Mouse (Mus musculus) heart, embryonic 14.5 days (tissue): ENCODE data around the gene Nrm. TPM values are rescaled to one million over a fixed set of nuclear protein-coding genes. Genes with fewer than 3 reads are reported as not detected.

ENCODE experiments used
- ATAC-seq: fragments of 200-750 bp; cut with Nextera tagmentation; 2 replicates; pipeline ENCODE4 v1.8.0; 2017; ENCODE audit warnings: low read depth, moderate TSS enrichment; ENCODE audit not compliant: insufficient number of reproducible peaks, insufficient read depth, low FRiP score
- H3K27ac ChIP-seq, 2 experiments: fragments of 200-500 bp in 1 of 2; fragments of 300-500 bp in 1 of 2; sonication (generic) in 1 of 2; replicated peaks in 1 of 2; 2 replicates each; pipeline ENCODE4 v1.5.1; 2012 to 2014; ENCODE audit warnings: low read depth in 2 of 2, low read length in 2 of 2, control low read depth in 1 of 2, mild to moderate bottlenecking in 1 of 2, mixed read lengths in 1 of 2; ENCODE audit not compliant: control insufficient read depth in 1 of 2, insufficient read depth in 1 of 2
- H3K27me3 ChIP-seq: fragments of 300-500 bp; sonication (generic); 2 replicates; pipeline ENCODE4 v1.6.1; 2014; ENCODE audit warnings: mild to moderate bottlenecking, low read length, control low read depth; ENCODE audit not compliant: control insufficient read depth, insufficient read depth
- H3K36me3 ChIP-seq: fragments of 300-500 bp; sonication (generic); 2 replicates; pipeline ENCODE4 v1.6.1; 2014; ENCODE audit warnings: mild to moderate bottlenecking, control low read depth, low read length, mixed read lengths; ENCODE audit not compliant: control insufficient read depth, insufficient read depth
- H3K4me1 ChIP-seq, 2 experiments: fragments of 200-500 bp in 1 of 2; fragments of 300-500 bp in 1 of 2; sonication (generic) in 1 of 2; 2 replicates each; pipeline ENCODE4 v1.6.1; 2012 to 2014; ENCODE audit warnings: low read length in 2 of 2, control low read depth in 1 of 2, mixed read lengths in 1 of 2; ENCODE audit not compliant: control insufficient read depth in 2 of 2, insufficient read depth in 2 of 2
- H3K4me2 ChIP-seq: fragments of 300-500 bp; sonication (generic); 2 replicates; pipeline ENCODE4 v1.6.1; 2014; ENCODE audit warnings: mild to moderate bottlenecking, low read length
- H3K4me3 ChIP-seq, 2 experiments: fragments of 200-500 bp in 1 of 2; fragments of 300-500 bp in 1 of 2; sonication (generic) in 1 of 2; 2 replicates each; pipeline ENCODE4 v1.5.1; 2012 to 2014; ENCODE audit warnings: low read length in 2 of 2, mild to moderate bottlenecking in 2 of 2, control low read depth in 1 of 2, low read depth in 1 of 2, moderate library complexity in 1 of 2; ENCODE audit not compliant: control insufficient read depth in 1 of 2, insufficient read depth in 1 of 2
- H3K9ac ChIP-seq: fragments of 300-500 bp; sonication (generic); 2 replicates; pipeline ENCODE4 v1.6.1; 2014; ENCODE audit warnings: mild to moderate bottlenecking, low read length
- H3K9me3 ChIP-seq: fragments of 300-500 bp; sonication (generic); 2 replicates; pipeline ENCODE4 v1.6.1; 2016; ENCODE audit warnings: low read length, control low read depth; ENCODE audit not compliant: control insufficient read depth
- WGBS: fragments of 180-500 bp; shearing (Covaris S2); extraction: QIAGEN DNeasy Blood & Tissue Kit; methylation state at CpG from one replicate; pipeline ENCODE4 v1.1.7; 2014; 5-methylcytosine and 5-hydroxymethylcytosine counted together
- polyA plus RNA-seq: library from polyadenylated mRNA; unstranded; fragments of >200 nt; fragmentation: Nextera tagmentation; extraction: Ambion mirVana; gene quantifications from 2 replicates; pipeline ENCODE4 v1.2.1, GENCODE M21; 2014

Nrm gene
- polyA plus RNA-seq, 1 experiment from 2014 or later, result 44.0 TPM

GRCm38 (mm10) chr17:35859835-35860234, 1.3 kb upstream of the Nrm start:
- Histone ChIP-seq H3K36me3 (peaks cover 41% of the 10 kb centered on the region), H3K9ac (no peak overlapping the region), H3K27ac (no peak overlapping the region), H3K27me3 (no peaks in the 10 kb centered on the region), H3K4me3 (no peak overlapping the region), H3K4me1 (peaks cover 5 to 13% of the 10 kb centered on the region in 2 experiments), H3K4me2 (no peak overlapping the region), H3K9me3 (no peaks in the 10 kb centered on the region)
- 35% methylated on average over 2 of the region's 2 CpGs for WGBS
- no peak for ATAC-seq

GRCm38 (mm10) chr17:35860831-35861197, 304 bp upstream of the Nrm start:
- H3K4me1 ChIP-seq, result peaks cover 8 to 17% of the 10 kb centered on the region in 2 experiments
- H3K4me2 ChIP-seq, result peak overlapping the region; percentile 82
- H3K9me3 ChIP-seq, result no peaks in the 10 kb centered on the region
- peak overlapping the region; percentile 50 to 95 for H3K27ac ChIP-seq
- peak overlapping the region; percentile 84 for H3K9ac ChIP-seq
- H3K36me3 ChIP-seq, result peaks cover 35% of the 10 kb centered on the region
- H3K4me3 ChIP-seq, result peak overlapping the region; percentile 85 to 90
- WGBS, result 4% methylated on average over 12 of the region's 12 CpGs
- no peaks in the 10 kb centered on the region for H3K27me3 ChIP-seq
- peak; percentile 7; the same call in 1 of the 2 replicates for ATAC-seq

- peak overlapping the region; percentile 92 for H3K4me2 ChIP-seq
- no peaks in the 10 kb centered on the region for H3K9me3 ChIP-seq
- no peak for ATAC-seq
- WGBS, result 24% methylated on average over 10 of the region's 10 CpGs
- peak overlapping the region; percentile 94 to 97 for H3K27ac ChIP-seq
- peak overlapping the region; percentile 52 to 78 for H3K4me3 ChIP-seq
- H3K36me3 ChIP-seq, result peaks cover 7% of the 10 kb centered on the region; the same call in 1 of the 2 replicates
- no peaks in the 10 kb centered on the region for H3K27me3 ChIP-seq
- H3K9ac ChIP-seq, result peak overlapping the region; percentile 88
- H3K4me1 ChIP-seq, result peaks cover 17 to 38% of the 10 kb centered on the region in 2 experiments
Measured at GRCm38 (mm10) chr17:35864832-35865353, 3.8 kb downstream of the Nrm start.

- WGBS, result under 1% methylated on average over 36 of the region's 48 CpGs
- peaks cover 22 to 44% of the 10 kb centered on the region in 2 experiments for H3K4me1 ChIP-seq
- ATAC-seq, result peak; percentile 68
Measured at GRCm38 (mm10) chr17:35865481-35866280, 4.6 kb downstream of the Nrm start, which contains the start of gene Ppp1r18. Gene Ppp1r18 (plus strand): TSS chr17:35865593.

GRCm38 (mm10) chr17:35866281-35866831, 5.2 kb downstream of the Nrm start:
- under 1% methylated on average over 37 of the region's 38 CpGs for WGBS

More at GRCm38 (mm10) chr17:35865481-35866280, 4.6 kb downstream of the Nrm start, which contains the start of gene Ppp1r18:
- H3K9me3 ChIP-seq, result no peaks in the 10 kb centered on the region
- peak within 1 kb of the TSS; percentile 52 to 78 for H3K4me3 ChIP-seq
- peak within 1 kb of the TSS; percentile 94 to 97 for H3K27ac ChIP-seq
- H3K27me3 ChIP-seq, result no peaks in the 10 kb centered on the region
- peak within 1 kb of the TSS; percentile 92 for H3K4me2 ChIP-seq
- peak within 1 kb of the TSS; percentile 88 for H3K9ac ChIP-seq
- H3K36me3 ChIP-seq, result peaks cover 7% of the 10 kb centered on the region; the same call in 1 of the 2 replicates

GRCm38 (mm10) chr17:35866911-35867890, 6.1 kb downstream of the Nrm start:
- no peak for ATAC-seq
- Histone ChIP-seq H3K27ac (peak overlapping the region; percentile 94 to 97), H3K4me3 (peak overlapping the region; percentile 52 to 78), H3K36me3 (peaks cover 17% of the 10 kb centered on the region; the same call in 1 of the 2 replicates), H3K9me3 (peaks cover 3% of the 10 kb centered on the region; the same call in 1 of the 2 replicates), H3K27me3 (no peaks in the 10 kb centered on the region), H3K9ac (peak overlapping the region; percentile 88), H3K4me1 (peaks cover 21 to 48% of the 10 kb centered on the region in 2 experiments), H3K4me2 (peak overlapping the region; percentile 92)
- 11% methylated on average over 26 of the region's 26 CpGs for WGBS

More at GRCm38 (mm10) chr17:35866281-35866831, 5.2 kb downstream of the Nrm start:
- Histone ChIP-seq H3K4me2 (peak overlapping the region; percentile 92), H3K27me3 (no peaks in the 10 kb centered on the region), H3K27ac (peak overlapping the region; percentile 94 to 97), H3K4me3 (peak overlapping the region; percentile 52 to 78), H3K4me1 (peaks cover 21 to 49% of the 10 kb centered on the region in 2 experiments), H3K9me3 (peaks cover 2% of the 10 kb centered on the region; the same call in 1 of the 2 replicates), H3K36me3 (peaks cover 11% of the 10 kb centered on the region; the same call in 1 of the 2 replicates), H3K9ac (peak overlapping the region; percentile 88)
- ATAC-seq, result peak; percentile 61
